Mouse (Mus musculus) embryonic facial prominence, embryonic 11.5 days (tissue): ENCODE results near the gene Tspan3. TPM values are rescaled to one million over a fixed set of nuclear protein-coding genes. Genes with fewer than 3 reads are reported as not detected.
A peak's percentile ranks its signal among the peaks of the same experiment; 100 is the strongest.

ENCODE experiments used
- ATAC-seq: fragments of 200-750 bp; cut with Nextera tagmentation; replicated peaks from 2 replicates; pipeline ENCODE4 v1.8.0; 2017; ENCODE audit warnings: low read depth; ENCODE audit not compliant: insufficient number of reproducible peaks, low FRiP score, low TSS enrichment
- DNase-seq: peaks from one replicate; pipeline ENCODE4 v3.0.0-alpha.2; 2015; ENCODE audit warnings: low spot score
- H3K27ac ChIP-seq: fragments of 300-500 bp; sonication (generic); replicated peaks from 2 replicates; pipeline ENCODE4 v1.5.1; 2014; ENCODE audit warnings: mild to moderate bottlenecking, low read depth, low read length, control low read depth
- H3K27me3 ChIP-seq: fragments of 300-500 bp; sonication (generic); 2 replicates; pipeline ENCODE4 v1.6.1; 2014; ENCODE audit warnings: mild to moderate bottlenecking, low read length, moderate library complexity, mixed read lengths; ENCODE audit not compliant: control insufficient read depth, insufficient read depth
- H3K36me3 ChIP-seq: fragments of 300-500 bp; sonication (generic); replicated peaks from 2 replicates; pipeline ENCODE4 v1.6.1; 2014; ENCODE audit warnings: low read depth, mild to moderate bottlenecking, low read length, moderate library complexity, mixed read lengths; ENCODE audit not compliant: control insufficient read depth, insufficient read depth
- H3K4me1 ChIP-seq: fragments of 300-500 bp; sonication (generic); 2 replicates; pipeline ENCODE4 v1.6.1; 2014; ENCODE audit warnings: low read length, mixed read lengths; ENCODE audit not compliant: control insufficient read depth, insufficient read depth
- H3K4me2 ChIP-seq: fragments of 300-500 bp; sonication (generic); 2 replicates; pipeline ENCODE4 v1.6.1; 2014; ENCODE audit warnings: low read depth, mild to moderate bottlenecking, control low read depth, low read length, moderate library complexity
- H3K4me3 ChIP-seq: fragments of 300-500 bp; sonication (generic); 2 replicates; pipeline ENCODE4 v1.5.1; 2014; ENCODE audit warnings: low read depth, low read length, control low read depth
- H3K9ac ChIP-seq: fragments of 300-500 bp; sonication (generic); replicated peaks from 2 replicates; pipeline ENCODE4 v1.6.1; 2014; ENCODE audit warnings: mild to moderate bottlenecking, control low read depth, low read length
- H3K9me3 ChIP-seq: fragments of 300-500 bp; sonication (generic); replicated peaks from 2 replicates; pipeline ENCODE4 v1.6.1; 2016; ENCODE audit warnings: mild to moderate bottlenecking, low read length, inconsistent platforms, mixed read lengths; ENCODE audit not compliant: control insufficient read depth
- WGBS: fragments of 180-500 bp; shearing (Covaris S2); extraction: QIAGEN DNeasy Blood & Tissue Kit; methylation state at CpG from one replicate; pipeline ENCODE4 v1.1.7; 2014; 5-methylcytosine and 5-hydroxymethylcytosine counted together
- polyA plus RNA-seq: library from polyadenylated mRNA; unstranded; fragments of >200 nt; fragmentation: Nextera tagmentation; extraction: Ambion mirVana; gene quantifications from 2 replicates; pipeline ENCODE4 v1.2.1, GENCODE M21; 2014

Tspan3 gene
- polyA plus RNA-seq, 1 experiment from 2014 or later = 449 TPM

GRCm38 (mm10) chr9:56101022-56101421, 64.3 kb downstream of the Tspan3 start:
- 75% methylated on average over 4 of the region's 4 CpGs for WGBS
- Histone ChIP-seq H3K4me3 (no peak overlapping the region), H3K4me1 (no peaks in the 10 kb centered on the region), H3K27me3 (no peaks in the 10 kb centered on the region), H3K27ac (no peak overlapping the region), H3K9ac (no peak overlapping the region), H3K36me3 (no peaks in the 10 kb centered on the region), H3K4me2 (no peak overlapping the region), H3K9me3 (no peaks in the 10 kb centered on the region)
- DNase-seq = no peak
- ATAC-seq = no peak

- Histone ChIP-seq H3K4me1 (no peaks in the 10 kb centered on the region), H3K27me3 (no peaks in the 10 kb centered on the region), H3K9ac (no peak overlapping the region), H3K9me3 (no peaks in the 10 kb centered on the region), H3K4me2 (no peak overlapping the region), H3K36me3 (no peaks in the 10 kb centered on the region), H3K4me3 (no peak overlapping the region), H3K27ac (no peak overlapping the region)
- 85% methylated on average over 7 of the region's 7 CpGs for WGBS
- ATAC-seq = no peak
- no peak for DNase-seq
Observed at GRCm38 (mm10) chr9:56100041-56100522, 65.2 kb downstream of the Tspan3 start.

- no peak for DNase-seq
- Histone ChIP-seq H3K27ac (no peak overlapping the region), H3K4me2 (no peak overlapping the region), H3K27me3 (no peaks in the 10 kb centered on the region), H3K9ac (no peak overlapping the region), H3K9me3 (no peaks in the 10 kb centered on the region), H3K4me3 (no peak overlapping the region), H3K36me3 (no peaks in the 10 kb centered on the region), H3K4me1 (no peaks in the 10 kb centered on the region)
- 88% methylated on average over 4 of the region's 4 CpGs for WGBS
- ATAC-seq = no peak
Observed at GRCm38 (mm10) chr9:56097584-56098298, 67.5 kb downstream of the Tspan3 start.

- Histone ChIP-seq H3K4me3 (no peak overlapping the region), H3K9ac (no peak overlapping the region), H3K27me3 (no peaks in the 10 kb centered on the region), H3K36me3 (no peaks in the 10 kb centered on the region), H3K4me1 (peaks cover 3% of the 10 kb centered on the region; the same call in 1 of the 2 replicates), H3K4me2 (no peak overlapping the region), H3K27ac (no peak overlapping the region), H3K9me3 (no peaks in the 10 kb centered on the region)
- ATAC-seq (no peak), DNase-seq (no peak)
- WGBS = 51% methylated on average over 2 of the region's 2 CpGs
Observed at GRCm38 (mm10) chr9:56092102-56092501, 73.2 kb downstream of the Tspan3 start.

GRCm38 (mm10) chr9:56090546-56091225, 74.6 kb downstream of the Tspan3 start:
- H3K36me3 ChIP-seq = no peaks in the 10 kb centered on the region
- ATAC-seq (no peak), DNase-seq (no peak)
- H3K27ac ChIP-seq = no peak overlapping the region; the same call in 1 of the 2 replicates
- H3K4me3 ChIP-seq = no peak overlapping the region
- H3K4me2 ChIP-seq = no peak overlapping the region
- H3K4me1 ChIP-seq = peaks cover 3% of the 10 kb centered on the region; the same call in 1 of the 2 replicates
- no peak overlapping the region for H3K9ac ChIP-seq
- no peaks in the 10 kb centered on the region for H3K9me3 ChIP-seq
- WGBS = 68% methylated on average over 5 of the region's 5 CpGs
- no peaks in the 10 kb centered on the region for H3K27me3 ChIP-seq

GRCm38 (mm10) chr9:56089778-56090520, 75.3 kb downstream of the Tspan3 start, which contains the start of gene Pstpip1:
Pstpip1 (plus strand) TSS chr9:56089962.
- peak; percentile 63; the same call in 1 of the 2 replicates for ATAC-seq
- no peaks in the 10 kb centered on the region for H3K36me3 ChIP-seq
- H3K27me3 ChIP-seq = no peaks in the 10 kb centered on the region
- 26% methylated on average over 22 of the region's 22 CpGs for WGBS
- H3K4me2 ChIP-seq = no peak within 1 kb of the TSS
- H3K4me1 ChIP-seq = peaks cover 3% of the 10 kb centered on the region; the same call in 1 of the 2 replicates
- no peak within 1 kb of the TSS; the same call in none of the 2 replicates for H3K27ac ChIP-seq
- no peaks in the 10 kb centered on the region for H3K9me3 ChIP-seq
- 0 out of 2 replicates have a peak within 1 kb of the TSS, but pooled peaks have one; percentile 43 for H3K9ac ChIP-seq
- H3K4me3 ChIP-seq = no peak within 1 kb of the TSS
- DNase-seq = peak; percentile 49

GRCm38 (mm10) chr9:56086524-56086923, 78.8 kb downstream of the Tspan3 start:
- DNase-seq (no peak), ATAC-seq (no peak)
- no peak overlapping the region for H3K27ac ChIP-seq
- H3K36me3 ChIP-seq = no peaks in the 10 kb centered on the region
- no peaks in the 10 kb centered on the region for H3K9me3 ChIP-seq
- H3K9ac ChIP-seq = no peak overlapping the region
- H3K4me3 ChIP-seq = no peak overlapping the region
- H3K4me1 ChIP-seq = peaks cover 3% of the 10 kb centered on the region; the same call in 1 of the 2 replicates
- no peaks in the 10 kb centered on the region for H3K27me3 ChIP-seq
- no peak overlapping the region for H3K4me2 ChIP-seq
- 89% methylated on average over 5 of the region's 5 CpGs for WGBS
